Mouse (Mus musculus) brain, adult 2 months (tissue): ENCODE measurements at regions not wholly inside any gene's neighbourhood (a gene's known extent, or its start where the extent isn't known, plus 50 kb on each side); places are given as distances from the start of the nearest gene placed in this dataset.
A peak's percentile ranks its signal among the peaks of the same experiment; 100 is the strongest.

Experiments used
- DNase-seq: peaks from one replicate; pipeline ENCODE4 v3.0.0; 2011; ENCODE audit warnings: low read depth, low spot score

GRCm38 (mm10) chr4:137216908-137217497 is 60.3 kb upstream of the Wnt4 start:
- no peak for DNase-seq

- DNase-seq: no peak
Measured at GRCm38 (mm10) chr4:137214573-137214972, 62.7 kb upstream of the Wnt4 start.

GRCm38 (mm10) chr4:137212846-137213245 is 64.4 kb upstream of the Wnt4 start:
- DNase-seq: no peak

GRCm38 (mm10) chr4:137212106-137212505 is 65.2 kb upstream of the Wnt4 start:
- peak; percentile 34 for DNase-seq

GRCm38 (mm10) chr4:137211288-137211687 is 66.0 kb upstream of the Wnt4 start:
- no peak for DNase-seq

GRCm38 (mm10) chr4:137210525-137210924 is 66.8 kb upstream of the Wnt4 start:
- no peak for DNase-seq

GRCm38 (mm10) chr4:137200968-137201367 is 76.3 kb upstream of the Wnt4 start:
- DNase-seq: no peak

- DNase-seq: peak; percentile 59
Measured at GRCm38 (mm10) chr4:137200426-137200825, 76.9 kb upstream of the Wnt4 start.

- no peak for DNase-seq
Measured at GRCm38 (mm10) chr4:137196491-137196974, 80.8 kb upstream of the Wnt4 start.

- DNase-seq: no peak
Measured at GRCm38 (mm10) chr4:137194106-137194505, 83.2 kb upstream of the Wnt4 start.

GRCm38 (mm10) chr4:137190625-137191024 is 86.7 kb upstream of the Wnt4 start:
- no peak for DNase-seq

GRCm38 (mm10) chr4:137189801-137190200 is 87.5 kb upstream of the Wnt4 start:
- peak; percentile 47 for DNase-seq

- DNase-seq: peak; percentile 83
Measured at GRCm38 (mm10) chr4:137189058-137189457, 88.2 kb upstream of the Wnt4 start.

- DNase-seq: no peak
Measured at GRCm38 (mm10) chr4:137187592-137187991, 89.7 kb upstream of the Wnt4 start.

- no peak for DNase-seq
Measured at GRCm38 (mm10) chr4:137187051-137187450, 90.2 kb upstream of the Wnt4 start.

GRCm38 (mm10) chr4:137185001-137185400 is 92.3 kb upstream of the Wnt4 start:
- no peak for DNase-seq

- no peak for DNase-seq
Measured at GRCm38 (mm10) chr4:137183181-137183850, 94.0 kb upstream of the Wnt4 start.

GRCm38 (mm10) chr4:137182547-137182946 is 94.7 kb upstream of the Wnt4 start:
- no peak for DNase-seq

GRCm38 (mm10) chr4:137181252-137181651 is 96.0 kb upstream of the Wnt4 start:
- no peak for DNase-seq

GRCm38 (mm10) chr4:137180083-137180482 is 97.2 kb upstream of the Wnt4 start:
- no peak for DNase-seq

- peak; percentile 34 for DNase-seq
Measured at GRCm38 (mm10) chr4:137178833-137179232, 98.5 kb upstream of the Wnt4 start.

- DNase-seq: no peak
Measured at GRCm38 (mm10) chr4:137164933-137165332, 112.4 kb upstream of the Wnt4 start.

GRCm38 (mm10) chr4:137164429-137164828 is 112.9 kb upstream of the Wnt4 start:
- DNase-seq: peak; percentile 95
